In genomic region chr4:124603712-124604111, GRCm38 (mm10) we compare ENCODE assay signal across 33 mouse cellular contexts. TPM values are rescaled to one million over a fixed set of nuclear protein-coding genes. Genes with fewer than 3 reads are reported as not detected.
DNase-seq lines count a peak whose midpoint lies in the region; ATAC-seq lines count a peak whose summit lies in the region.
"Had no signal": no experiment of that assay in that cellular context is flagged by ENCODE, and none has a peak within 500 bp of the region (broad histone marks: within the 10 kb centered on the region; RNA-seq: fewer than 3 reads in every experiment).

No protein-coding gene starts in this region.

- H3K9me3 ChIP-seq in kidney, embryonic 16.5 days (ENCODE audit: low read length) = no peaks in the 10 kb centered on the region
- H3K9me3 ChIP-seq in liver, embryonic 12.5 days (replicated peaks) = no peaks in the 10 kb centered on the region
- no peaks in the 10 kb centered on the region for H3K9me3 ChIP-seq in liver, embryonic 15.5 days (replicated peaks)
- H3K9me3 ChIP-seq: embryonic facial prominence, embryonic 12.5 days; embryonic facial prominence, embryonic 15.5 days; G1E; heart, embryonic 12.5 days; heart, embryonic 15.5 days; hindbrain, embryonic 10.5 days; hindbrain, embryonic 13.5 days had no signal

- H3K27ac ChIP-seq in kidney, embryonic 16.5 days (ENCODE audit: low read length) = no peak overlapping the region
- peak overlapping the region; percentile 73 for H3K27ac ChIP-seq in liver, embryonic 12.5 days
- peak overlapping the region; percentile 45; the same call in 1 of the 2 replicates for H3K27ac ChIP-seq in liver, embryonic 15.5 days (replicated peaks)
- H3K27ac ChIP-seq: embryonic facial prominence, embryonic 12.5 days; embryonic facial prominence, embryonic 15.5 days; heart, embryonic 15.5 days; hindbrain, embryonic 10.5 days; hindbrain, embryonic 13.5 days had no signal

- H3K36me3 ChIP-seq in kidney, embryonic 16.5 days (ENCODE audit: insufficient read depth, low read length) = no peaks in the 10 kb centered on the region
- no peaks in the 10 kb centered on the region for H3K36me3 ChIP-seq in liver, embryonic 12.5 days
- no peaks in the 10 kb centered on the region for H3K36me3 ChIP-seq in liver, embryonic 15.5 days (replicated peaks)
- H3K36me3 ChIP-seq: embryonic facial prominence, embryonic 12.5 days; embryonic facial prominence, embryonic 15.5 days; G1E; heart, embryonic 12.5 days; heart, embryonic 15.5 days; hindbrain, embryonic 10.5 days; hindbrain, embryonic 13.5 days had no signal

- no peaks in the 10 kb centered on the region for H3K4me1 ChIP-seq in kidney, embryonic 16.5 days (ENCODE audit: insufficient read depth, low read length)
- peaks cover 56% of the 10 kb centered on the region for H3K4me1 ChIP-seq in liver, embryonic 12.5 days
- H3K4me1 ChIP-seq in liver, embryonic 15.5 days (replicated peaks) = peaks cover 53% of the 10 kb centered on the region
- H3K4me1 ChIP-seq: embryonic facial prominence, embryonic 12.5 days; embryonic facial prominence, embryonic 15.5 days; heart, embryonic 15.5 days; hindbrain, embryonic 13.5 days had no signal

- no peak overlapping the region for H3K9ac ChIP-seq in kidney, embryonic 16.5 days (replicated peaks; ENCODE audit: low read length)
- H3K9ac ChIP-seq in liver, embryonic 12.5 days = 0 out of 2 replicates have a peak overlapping the region, but pooled peaks have one; percentile 22
- H3K9ac ChIP-seq in liver, embryonic 15.5 days = peak overlapping the region; percentile 6; the same call in 1 of the 2 replicates
- H3K9ac ChIP-seq: embryonic facial prominence, embryonic 12.5 days; embryonic facial prominence, embryonic 15.5 days; forebrain, postnatal 0 days; heart, embryonic 12.5 days; heart, embryonic 15.5 days; hindbrain, embryonic 13.5 days had no signal

- no peak overlapping the region for H3K4me3 ChIP-seq in kidney, embryonic 16.5 days (ENCODE audit: low read length)
- H3K4me3 ChIP-seq in liver, embryonic 12.5 days = peak overlapping the region; percentile 9
- H3K4me3 ChIP-seq in liver, embryonic 15.5 days (replicated peaks) = peak overlapping the region; percentile 16
- H3K4me3 ChIP-seq: embryonic facial prominence, embryonic 12.5 days; embryonic facial prominence, embryonic 15.5 days; heart, embryonic 12.5 days; heart, embryonic 15.5 days; hindbrain, embryonic 10.5 days; hindbrain, embryonic 13.5 days had no signal

- WGBS in kidney, embryonic 16.5 days = 14% methylated on average over 9 of the region's 9 CpGs
- WGBS in liver, embryonic 12.5 days (ENCODE audit: insufficient replicate concordance) = 17% methylated on average over 9 of the region's 9 CpGs
- WGBS in liver, embryonic 15.5 days (ENCODE audit: insufficient replicate concordance) = 19% methylated on average over 9 of the region's 9 CpGs

- 0 out of 2 replicates have a peak, but pooled peaks have one; percentile 31 for ATAC-seq in kidney, embryonic 16.5 days (ENCODE audit: low FRiP score, low TSS enrichment)
- no peak for ATAC-seq in liver, embryonic 12.5 days
- ATAC-seq in liver, embryonic 15.5 days (ENCODE audit: insufficient read depth) = no peak
- 0 out of 2 replicates have a peak, but pooled peaks have one; percentile 16 for ATAC-seq in neutrophil, adult 5-6 weeks (ENCODE audit: extremely low read depth, insufficient number of reproducible peaks, low FRiP score, poor library complexity, severe bottlenecking)
- no peak for ATAC-seq in erythroid progenitor cell, adult 5-6 weeks (replicated peaks; ENCODE audit: low FRiP score, poor library complexity, severe bottlenecking)
- ATAC-seq: forebrain, embryonic 14.5 days; forebrain, postnatal 0 days; hindbrain, embryonic 16.5 days; Patski had no signal

- no peak overlapping the region for H3K4me2 ChIP-seq in kidney, embryonic 16.5 days (replicated peaks; ENCODE audit: low read depth, low read length)
- peak overlapping the region; percentile 76 for H3K4me2 ChIP-seq in liver, embryonic 12.5 days
- peak overlapping the region; percentile 64 for H3K4me2 ChIP-seq in liver, embryonic 15.5 days
- H3K4me2 ChIP-seq: embryonic facial prominence, embryonic 12.5 days; embryonic facial prominence, embryonic 15.5 days; heart, embryonic 12.5 days; heart, embryonic 15.5 days; hindbrain, embryonic 13.5 days had no signal

- DNase-seq in kidney, postnatal 25 days = no peak
- DNase-seq in cerebellum, adult 9-11 months = no peak
- DNase-seq: adrenal gland, postnatal 10 days; adrenal gland, postnatal 36 days; B cell, adult 2 months; cerebellum, adult 11 months; cerebellum, adult 8-10 months; cerebellum, postnatal 25 days; forebrain, postnatal 0 days; gastrocnemius, postnatal 25 days; heart, adult 18-20 months; heart, postnatal 10 days; heart, postnatal 36 days had no signal

- H3K27me3 ChIP-seq in kidney, embryonic 16.5 days (ENCODE audit: insufficient read depth, low read length) = peaks cover 18% of the 10 kb centered on the region; the same call in 1 of the 2 replicates
- H3K27me3 ChIP-seq in liver, embryonic 12.5 days (replicated peaks) = peaks cover 49% of the 10 kb centered on the region
- H3K27me3 ChIP-seq in liver, embryonic 15.5 days = peaks cover 42% of the 10 kb centered on the region

RNA-seq across cellular contexts. Expression of gene 3100002H09Rik, which starts 6.9 kb away (rescaled TPM):
- polyA plus RNA-seq in kidney, embryonic 16.5 days (2015; fragmentation: Nextera tagmentation; extraction: Ambion mirVana) = 0.19 TPM in 1 of 2 replicates, not detected in the other
- polyA plus RNA-seq in liver, embryonic 12.5 days (2016; fragmentation: Nextera tagmentation; extraction: Ambion mirVana) = not detected in 2 replicates
- not detected in 2 replicates for polyA plus RNA-seq in liver, embryonic 15.5 days (2015; fragmentation: Nextera tagmentation; extraction: Ambion mirVana)
- not detected in 2 replicates for total RNA-seq in neutrophil, adult 5-6 weeks (2017)
- not detected in 2 replicates for total RNA-seq in erythroid progenitor cell, adult 5-6 weeks (2015; ENCODE audit: low replicate concordance)
- not detected in 2 replicates for total RNA-seq in erythroid progenitor cell, adult 5-6 weeks (2017; ENCODE audit: low replicate concordance)
- total RNA-seq: adrenal gland, adult 18-20 months; adrenal gland, postnatal 10 days; adrenal gland, postnatal 36 days; CH12.LX; common myeloid progenitor, adult 5-6 weeks; forebrain, postnatal 0 days; gastrocnemius, adult 8-10 months; gastrocnemius, postnatal 25 days; heart, adult 18-20 months; heart, postnatal 10 days; heart, postnatal 36 days had no signal
- polyA plus RNA-seq: embryonic facial prominence, embryonic 12.5 days; forebrain, embryonic 14.5 days; G1E; gonadal fat pad, adult 2 months; heart, embryonic 12.5 days; hindbrain, embryonic 10.5 days; hindbrain, embryonic 13.5 days; Patski had no signal

RNA-seq across cellular contexts. Expression of gene Pou3f1, which starts 52.9 kb away (rescaled TPM):
- 0.37 and 0.40 TPM in 2 replicates for polyA plus RNA-seq in kidney, embryonic 16.5 days (2015; fragmentation: Nextera tagmentation; extraction: Ambion mirVana)
- polyA plus RNA-seq in liver, embryonic 12.5 days (2016; fragmentation: Nextera tagmentation; extraction: Ambion mirVana) = 0.02 and 0.22 TPM in 2 replicates
- polyA plus RNA-seq in liver, embryonic 15.5 days (2015; fragmentation: Nextera tagmentation; extraction: Ambion mirVana) = not detected in 2 replicates
- total RNA-seq in neutrophil, adult 5-6 weeks (2017) = not detected in 2 replicates
- total RNA-seq in erythroid progenitor cell, adult 5-6 weeks (2015; ENCODE audit: low replicate concordance) = not detected in 2 replicates
- total RNA-seq in erythroid progenitor cell, adult 5-6 weeks (2017; ENCODE audit: low replicate concordance) = not detected in 2 replicates
- total RNA-seq: adrenal gland, adult 18-20 months; CH12.LX; common myeloid progenitor, adult 5-6 weeks had no signal
- polyA plus RNA-seq: G1E had no signal

Comparison
In these comparisons a context has a peak if more than half of its experiments do, and no peak if none do; other contexts are left out.
1. ATAC-seq: peak in kidney, embryonic 16.5 days (single experiment) and neutrophil, adult 5-6 weeks (single experiment); none in liver, embryonic 12.5 days (single experiment), liver, embryonic 15.5 days (single experiment) and erythroid progenitor cell, adult 5-6 weeks (single experiment).